In genomic region chr16:50380682-50381350, GRCm38 (mm10) we compare ENCODE assay signal across 8 mouse cellular contexts. TPM values are rescaled to one million over a fixed set of nuclear protein-coding genes. Genes with fewer than 3 reads are reported as not detected.
DNase-seq lines count a peak whose midpoint lies in the region; ATAC-seq lines count a peak whose summit lies in the region.

No protein-coding gene starts in this region.

- no peaks in the 10 kb centered on the region for H3K36me3 ChIP-seq in forebrain, embryonic 14.5 days (ENCODE audit: control insufficient read depth, insufficient read depth, low read length)
- no peaks in the 10 kb centered on the region for H3K36me3 ChIP-seq in liver, embryonic 16.5 days (ENCODE audit: control insufficient read depth, insufficient read depth)
- no peaks in the 10 kb centered on the region for H3K36me3 ChIP-seq in neural tube, embryonic 13.5 days

- H3K4me1 ChIP-seq in forebrain, embryonic 14.5 days (ENCODE audit: control insufficient read depth, insufficient read depth, low read length), result peaks cover 13% of the 10 kb centered on the region
- no peaks in the 10 kb centered on the region; the same call in 1 of the 2 replicates for H3K4me1 ChIP-seq in liver, embryonic 16.5 days (ENCODE audit: control insufficient read depth, low read depth, low read length)
- peaks cover 22% of the 10 kb centered on the region for H3K4me1 ChIP-seq in neural tube, embryonic 13.5 days (replicated peaks)

- peak; percentile 45 for DNase-seq in c-Kit-positive CD71-negative TER-119-negative erythroid progenitor cells, embryonic 14.5 days (ENCODE audit: low read depth)
- DNase-seq in forebrain, embryonic 14.5 days (ENCODE audit: low spot score), result peak; percentile 79
- peak; percentile 47 to 74 for DNase-seq in heart, postnatal 36 days
- peak; percentile 69 to 84 for DNase-seq in layer of hippocampus, adult 18-20 months (ENCODE audit: low spot score in 2 of 2)
- peak; percentile 79 for DNase-seq in testis, postnatal 10 days (ENCODE audit: low spot score)

- no peaks in the 10 kb centered on the region for H3K27me3 ChIP-seq in forebrain, embryonic 14.5 days (replicated peaks; ENCODE audit: control insufficient read depth, insufficient read depth, low read length)
- no peaks in the 10 kb centered on the region for H3K27me3 ChIP-seq in liver, embryonic 16.5 days (ENCODE audit: control insufficient read depth, insufficient read depth, low read depth, low read length)
- H3K27me3 ChIP-seq in neural tube, embryonic 13.5 days, result peaks cover 40% of the 10 kb centered on the region

- H3K27ac ChIP-seq in forebrain, embryonic 14.5 days (ENCODE audit: low read depth, low read length), result no peak overlapping the region
- H3K27ac ChIP-seq in liver, embryonic 16.5 days (ENCODE audit: low read length), result no peak overlapping the region
- no peak overlapping the region for H3K27ac ChIP-seq in neural tube, embryonic 13.5 days (replicated peaks)

- peak; percentile 97 for ATAC-seq in CD4-positive, CD25-positive, alpha-beta regulatory T cell, adult 4 months
- ATAC-seq in forebrain, embryonic 14.5 days, result peak; percentile 90
- 0 out of 2 replicates have a peak, but pooled peaks have one; percentile 48 for ATAC-seq in liver, embryonic 16.5 days (ENCODE audit: low read depth)
- ATAC-seq in neural tube, embryonic 13.5 days (ENCODE audit: low read depth), result peak; percentile 93

- peak overlapping the region; percentile 22; the same call in 1 of the 2 replicates for H3K9ac ChIP-seq in forebrain, embryonic 14.5 days (ENCODE audit: low read length)
- no peak overlapping the region for H3K9ac ChIP-seq in liver, embryonic 16.5 days (ENCODE audit: low read depth, low read length)
- peak overlapping the region; percentile 9; the same call in 1 of the 2 replicates for H3K9ac ChIP-seq in neural tube, embryonic 13.5 days

- H3K4me3 ChIP-seq in forebrain, embryonic 14.5 days (ENCODE audit: low read depth, low read length), result peak overlapping the region; percentile 9; the same call in 1 of the 2 replicates
- H3K4me3 ChIP-seq in liver, embryonic 16.5 days (ENCODE audit: low read depth, low read length), result no peak overlapping the region
- peak overlapping the region; percentile 16 for H3K4me3 ChIP-seq in neural tube, embryonic 13.5 days

- intact Hi-C loops in heart, postnatal 36 days (cut with DNase I), result loop anchor here (2.0 to 5.0 kb wide), 2 partner anchors 50 to 146 kb away; no protein-coding TSS in a partner anchor

- 23% methylated on average over 10 of the region's 10 CpGs for WGBS in forebrain, embryonic 14.5 days
- WGBS in liver, embryonic 16.5 days (ENCODE audit: insufficient replicate concordance), result 30% methylated on average over 10 of the region's 10 CpGs
- 9% methylated on average over 10 of the region's 10 CpGs for WGBS in neural tube, embryonic 13.5 days

- H3K4me2 ChIP-seq in forebrain, embryonic 14.5 days (ENCODE audit: low read length), result peak overlapping the region; percentile 49
- H3K4me2 ChIP-seq in liver, embryonic 16.5 days (ENCODE audit: low read depth, low read length), result no peak overlapping the region; the same call in 1 of the 2 replicates
- peak overlapping the region; percentile 49 for H3K4me2 ChIP-seq in neural tube, embryonic 13.5 days

- H3K9me3 ChIP-seq in forebrain, embryonic 14.5 days (replicated peaks; ENCODE audit: control insufficient read depth, low read length), result no peaks in the 10 kb centered on the region
- H3K9me3 ChIP-seq in liver, embryonic 16.5 days (replicated peaks; ENCODE audit: control insufficient read depth, low read length), result no peaks in the 10 kb centered on the region
- no peaks in the 10 kb centered on the region for H3K9me3 ChIP-seq in neural tube, embryonic 13.5 days

RNA-seq across cellular contexts. Expression of gene Bbx, which starts 51.4 kb away (rescaled TPM):
- polyA plus RNA-seq in CD4-positive, CD25-positive, alpha-beta regulatory T cell, adult 4 months (2017; shearing (Covaris generic)), result 10 to 100 TPM; 54.7 to 65.5 TPM
- polyA plus RNA-seq in forebrain, embryonic 14.5 days (2014; fragmentation: Nextera tagmentation; extraction: Ambion mirVana), result 11.9 and 15.9 TPM in 2 replicates
- total RNA-seq in heart, postnatal 36 days (2021), result 10 to 100 TPM; 11.2 to 16.6 TPM
- total RNA-seq in layer of hippocampus, adult 18-20 months (2021), result 10 to 100 TPM; 28.0 to 30.0 TPM
- polyA plus RNA-seq in liver, embryonic 16.5 days (2015; fragmentation: Nextera tagmentation; extraction: Ambion mirVana), result 6.2 and 6.3 TPM in 2 replicates
- 21.2 and 25.9 TPM in 2 replicates for polyA plus RNA-seq in neural tube, embryonic 13.5 days (2015; fragmentation: Nextera tagmentation; extraction: Ambion mirVana)
